Mouse (Mus musculus) forebrain, embryonic 15.5 days (tissue): ENCODE measurements at regions not wholly inside any gene's neighbourhood (a gene's known extent, or its start where the extent isn't known, plus 50 kb on each side); places are given as distances from the start of the nearest gene placed in this dataset.
"Not testable (repeated sequence)": the region's sequence is repeated elsewhere in the genome, so short reads cannot be mapped to it uniquely, and the experiment has no call there.

Experiments used
- ATAC-seq: fragments of 200-750 bp; cut with Nextera tagmentation; replicated peaks from 2 replicates; pipeline ENCODE4 v1.8.0; 2017; ENCODE audit warnings: mild to moderate bottlenecking, moderate TSS enrichment, moderate library complexity
- H3K27ac ChIP-seq: fragments of 300-500 bp; sonication (generic); replicated peaks from 2 replicates; pipeline ENCODE4 v1.5.1; 2015; ENCODE audit warnings: mild to moderate bottlenecking, inconsistent platforms
- H3K27me3 ChIP-seq: fragments of 300-500 bp; sonication (generic); 2 replicates; pipeline ENCODE4 v1.6.1; 2015; ENCODE audit warnings: inconsistent platforms
- H3K36me3 ChIP-seq: fragments of 300-500 bp; sonication (generic); 2 replicates; pipeline ENCODE4 v1.6.1; 2015; ENCODE audit warnings: mild to moderate bottlenecking, inconsistent platforms
- H3K4me1 ChIP-seq: fragments of 300-500 bp; sonication (generic); 2 replicates; pipeline ENCODE4 v1.6.1; 2015; ENCODE audit warnings: inconsistent platforms
- H3K4me2 ChIP-seq: fragments of 300-500 bp; sonication (generic); replicated peaks from 2 replicates; pipeline ENCODE4 v1.6.1; 2015; ENCODE audit warnings: mild to moderate bottlenecking, inconsistent platforms
- H3K4me3 ChIP-seq: fragments of 300-500 bp; sonication (generic); 2 replicates; pipeline ENCODE4 v1.5.1; 2015; ENCODE audit warnings: mild to moderate bottlenecking, inconsistent platforms
- H3K9ac ChIP-seq: fragments of 300-500 bp; sonication (generic); replicated peaks from 2 replicates; pipeline ENCODE4 v1.6.1; 2015; ENCODE audit warnings: mild to moderate bottlenecking, inconsistent platforms
- H3K9me3 ChIP-seq: fragments of 300-500 bp; sonication (generic); 2 replicates; pipeline ENCODE4 v1.6.1; 2016; ENCODE audit warnings: inconsistent platforms
- WGBS: fragments of 180-500 bp; shearing (Covaris S2); methylation state at CpG from one replicate; pipeline ENCODE4 v1.1.7; 2015; ENCODE audit warnings: mixed read lengths; 5-methylcytosine and 5-hydroxymethylcytosine counted together

DNA sequence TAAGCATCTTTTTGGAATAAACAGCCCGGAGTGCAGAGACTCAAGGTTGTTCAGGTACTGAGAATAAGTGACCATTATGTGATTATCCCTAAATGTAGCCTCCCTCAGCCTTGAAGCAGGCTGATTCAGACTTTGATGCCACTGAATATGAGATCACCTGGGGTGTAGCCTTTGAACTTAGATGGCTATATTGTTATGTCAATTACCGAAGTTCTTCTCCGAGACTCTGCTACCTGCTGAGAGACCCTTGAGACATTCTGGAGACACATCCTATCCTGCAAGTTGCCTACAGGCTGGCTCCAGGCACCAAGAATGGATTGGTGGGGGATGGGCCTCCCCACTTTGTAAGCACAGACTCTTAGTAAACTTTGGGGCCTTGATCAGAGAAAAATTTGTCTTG is 85.9 kb upstream of the Thsd7a start:
- 43% methylated on average over 3 of the region's 3 CpGs for WGBS
- H3K27ac ChIP-seq, ATAC-seq, H3K4me2 ChIP-seq, H3K4me1 ChIP-seq, H3K9me3 ChIP-seq, H3K4me3 ChIP-seq, H3K27me3 ChIP-seq, H3K36me3 ChIP-seq, H3K9ac ChIP-seq: not testable (repeated sequence)

DNA sequence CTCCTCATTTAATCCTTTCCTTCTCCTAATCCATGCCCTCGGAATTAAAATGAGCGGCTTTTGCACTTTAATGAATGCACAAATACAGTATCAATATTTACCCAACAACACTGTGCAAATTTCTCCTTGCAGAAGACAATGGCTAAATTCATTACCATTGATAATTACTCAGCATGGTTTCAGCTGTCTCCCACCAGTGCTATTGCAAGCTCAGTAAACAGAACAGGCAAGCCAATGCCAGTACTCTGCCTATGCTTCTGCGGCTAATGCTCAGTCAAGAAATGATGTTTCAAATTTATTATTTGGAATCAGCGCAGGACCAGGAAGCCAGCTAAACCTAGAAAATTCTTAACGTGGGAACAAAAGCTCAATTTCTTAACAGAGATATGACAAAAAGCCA is 84.1 kb upstream of the Thsd7a start:
- Histone ChIP-seq H3K9ac (no peak overlapping the region), H3K4me3 (no peak overlapping the region), H3K4me1 (peaks cover 5% of the 10 kb centered on the region; the same call in 1 of the 2 replicates), H3K27me3 (no peaks in the 10 kb centered on the region), H3K4me2 (no peak overlapping the region), H3K27ac (no peak overlapping the region), H3K9me3 (no peaks in the 10 kb centered on the region), H3K36me3 (no peaks in the 10 kb centered on the region)
- ATAC-seq, result peak; percentile 64; the same call in 1 of the 2 replicates
- 12% methylated on average over 5 of the region's 5 CpGs for whole genome bisulfite sequencing

DNA sequence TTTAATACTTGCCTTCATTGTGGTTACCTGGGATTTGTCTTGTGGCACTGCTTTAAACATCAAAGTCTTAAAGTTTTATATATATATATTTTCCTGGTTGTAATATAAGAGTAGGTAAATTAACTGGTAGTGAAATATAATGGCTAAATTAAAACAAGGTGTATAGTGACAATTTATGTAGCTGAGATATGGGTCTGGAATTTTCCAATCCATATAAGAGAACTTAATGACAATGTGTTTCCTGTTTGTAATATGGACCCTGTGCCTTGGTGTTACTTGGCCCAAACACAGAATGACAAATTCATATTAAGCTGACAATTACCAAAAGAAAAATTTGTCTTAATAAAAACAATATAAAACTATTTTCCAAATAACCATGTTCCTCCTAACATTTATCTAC is 82.7 kb upstream of the Thsd7a start:
- H3K4me3 ChIP-seq, result no peak overlapping the region
- no peaks in the 10 kb centered on the region for H3K36me3 ChIP-seq
- no peaks in the 10 kb centered on the region for H3K27me3 ChIP-seq
- no peak overlapping the region for H3K4me2 ChIP-seq
- H3K27ac ChIP-seq, result no peak overlapping the region
- peaks cover 5% of the 10 kb centered on the region; the same call in 1 of the 2 replicates for H3K4me1 ChIP-seq
- no peak overlapping the region for H3K9ac ChIP-seq
- H3K9me3 ChIP-seq, result no peaks in the 10 kb centered on the region
- no peak for ATAC-seq

DNA sequence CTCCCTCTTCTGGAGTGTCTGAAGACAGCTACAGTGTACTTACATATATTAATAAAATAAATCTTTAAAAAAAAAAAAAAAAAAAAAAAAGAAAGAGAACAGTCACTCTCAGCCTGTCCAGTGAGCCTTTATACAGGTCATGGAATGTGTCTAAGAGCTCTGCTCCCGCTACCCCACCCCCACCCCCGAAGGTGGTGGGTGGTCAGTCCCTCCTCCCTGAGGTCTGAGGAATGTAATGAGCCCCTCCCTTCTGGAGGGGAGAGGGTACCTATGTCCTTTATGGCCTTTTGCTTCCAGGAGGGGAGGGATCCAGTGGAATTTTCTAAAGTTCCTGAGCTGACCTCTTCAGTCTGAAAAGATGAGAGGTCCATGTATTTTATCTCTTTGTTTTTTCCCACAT is 82.3 kb upstream of the Thsd7a start:
- no peaks in the 10 kb centered on the region for H3K36me3 ChIP-seq
- no peak for ATAC-seq
- WGBS, result 73% methylated on average over 2 of the region's 2 CpGs
- no peaks in the 10 kb centered on the region for H3K27me3 ChIP-seq
- peaks cover 5% of the 10 kb centered on the region; the same call in 1 of the 2 replicates for H3K4me1 ChIP-seq
- H3K9ac ChIP-seq, result no peak overlapping the region
- no peak overlapping the region for H3K27ac ChIP-seq
- no peaks in the 10 kb centered on the region for H3K9me3 ChIP-seq
- no peak overlapping the region for H3K4me3 ChIP-seq
- no peak overlapping the region for H3K4me2 ChIP-seq

DNA sequence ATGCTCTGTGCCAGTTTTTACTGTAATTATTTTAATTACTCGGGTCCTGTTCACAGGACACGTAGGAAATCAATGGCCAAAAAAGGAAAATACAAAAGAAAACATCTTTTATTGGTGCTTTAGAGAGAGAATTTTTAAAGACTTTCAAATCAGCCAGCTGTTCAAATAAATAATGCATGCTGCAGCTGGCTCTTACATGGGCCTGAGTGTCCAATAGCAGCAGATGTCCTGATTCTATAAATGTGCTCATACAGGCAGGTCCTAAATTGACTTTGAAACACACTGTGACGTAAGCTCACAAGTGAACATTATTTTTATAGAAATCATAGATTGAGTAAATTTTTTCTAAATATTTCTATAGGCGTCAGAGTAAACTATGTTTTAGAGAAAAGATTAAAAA is 78.5 kb upstream of the Thsd7a start:
- no peaks in the 10 kb centered on the region for H3K27me3 ChIP-seq
- no peaks in the 10 kb centered on the region for H3K9me3 ChIP-seq
- H3K4me3 ChIP-seq, result no peak overlapping the region
- WGBS, result 52% methylated on average over 4 of the region's 4 CpGs
- no peak overlapping the region for H3K9ac ChIP-seq
- no peak overlapping the region for H3K4me2 ChIP-seq
- H3K4me1 ChIP-seq, result no peaks in the 10 kb centered on the region
- ATAC-seq, result peak; percentile 63; the same call in 1 of the 2 replicates
- H3K36me3 ChIP-seq, result no peaks in the 10 kb centered on the region
- no peak overlapping the region for H3K27ac ChIP-seq

DNA sequence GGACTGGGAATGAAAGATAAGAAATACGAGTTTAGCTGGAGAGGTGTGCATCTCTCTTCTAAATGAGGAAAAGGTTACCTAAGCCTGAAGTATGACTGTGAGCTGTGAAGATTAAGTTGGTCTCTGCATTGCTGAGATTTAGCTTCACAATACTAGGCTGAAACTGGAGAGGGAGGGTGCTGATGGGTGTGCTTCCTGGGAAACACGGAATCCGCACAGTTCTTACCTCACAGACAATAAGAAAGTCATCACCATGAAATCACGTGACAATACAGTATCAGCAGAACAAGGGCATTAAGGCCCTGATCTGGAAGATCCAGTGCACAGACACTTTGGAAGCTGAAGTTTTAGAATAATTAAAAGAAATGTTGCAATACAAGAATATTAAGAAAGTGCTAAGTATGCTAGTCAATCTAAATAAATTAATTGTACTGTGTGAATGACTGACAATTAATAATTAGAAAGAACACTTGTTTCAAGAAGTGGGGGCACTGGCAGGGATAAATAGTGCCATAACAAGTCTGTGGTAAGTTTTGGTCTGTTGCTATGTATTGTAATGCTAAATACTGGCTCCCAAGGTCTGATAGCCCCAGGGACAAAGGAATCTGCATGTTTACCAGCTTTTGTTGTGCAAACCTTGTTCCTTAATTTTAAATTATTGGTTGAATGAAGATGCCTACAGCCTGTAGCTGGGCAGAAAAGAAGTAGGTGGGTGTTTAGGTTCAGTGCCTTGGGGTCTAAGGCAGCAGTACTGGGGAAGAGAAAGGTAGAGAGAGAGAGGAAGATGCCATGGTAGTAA is 66.0 kb upstream of the Thsd7a start:
- Histone ChIP-seq H3K9me3 (no peaks in the 10 kb centered on the region), H3K4me2 (no peak overlapping the region), H3K4me1 (no peaks in the 10 kb centered on the region), H3K27me3 (no peaks in the 10 kb centered on the region), H3K27ac (no peak overlapping the region), H3K4me3 (no peak overlapping the region), H3K9ac (no peak overlapping the region), H3K36me3 (no peaks in the 10 kb centered on the region)
- 49% methylated on average over 4 of the region's 4 CpGs for WGBS
- no peak for ATAC-seq

DNA sequence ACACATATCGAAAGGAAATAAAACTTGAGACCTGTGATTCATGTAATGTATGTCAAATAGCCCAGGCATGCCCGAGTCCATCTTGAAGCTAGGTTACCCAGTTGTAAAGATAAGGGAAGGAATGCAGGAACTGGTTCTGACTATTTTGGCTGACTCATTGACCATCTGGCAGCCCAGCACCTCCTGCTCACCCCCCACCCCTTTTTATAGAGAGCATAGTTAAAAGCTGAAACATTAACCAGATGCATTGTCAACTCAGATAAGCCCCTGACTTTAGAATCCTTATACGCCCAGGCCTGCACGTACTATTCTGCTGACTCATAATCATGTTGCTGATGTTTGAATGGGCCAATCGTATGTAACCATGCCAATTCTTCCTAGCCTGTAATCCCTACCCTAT is 64.6 kb upstream of the Thsd7a start:
- not testable (repeated sequence) for ATAC-seq, H3K9ac ChIP-seq, H3K4me1 ChIP-seq, H3K9me3 ChIP-seq, H3K4me2 ChIP-seq, H3K27ac ChIP-seq, H3K36me3 ChIP-seq, H3K4me3 ChIP-seq, H3K27me3 ChIP-seq
- 85% methylated on average over 5 of the region's 5 CpGs for WGBS

DNA sequence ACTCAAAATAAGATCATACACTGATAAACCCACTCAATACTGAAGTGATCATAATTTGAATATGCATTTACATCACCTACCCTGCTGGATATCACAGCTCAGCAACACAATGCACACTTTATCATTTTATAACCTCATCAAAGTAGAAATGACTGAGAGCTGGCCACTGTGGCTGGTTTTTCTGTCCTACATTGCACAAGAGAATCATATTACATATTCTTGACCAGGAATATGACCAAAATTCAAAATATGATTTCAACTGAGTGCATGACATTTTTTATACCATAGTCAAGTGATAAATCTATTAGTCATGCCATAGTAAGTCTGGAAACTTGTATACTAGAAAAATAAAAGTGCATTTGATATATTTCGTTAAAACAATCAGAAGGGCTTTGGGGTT is 63.3 kb upstream of the Thsd7a start:
- Histone ChIP-seq H3K27me3 (no peaks in the 10 kb centered on the region), H3K4me2 (no peak overlapping the region), H3K9me3 (no peaks in the 10 kb centered on the region), H3K27ac (no peak overlapping the region), H3K36me3 (no peaks in the 10 kb centered on the region), H3K4me1 (no peaks in the 10 kb centered on the region), H3K4me3 (no peak overlapping the region), H3K9ac (no peak overlapping the region)
- no peak for ATAC-seq
- WGBS, result 95% methylated on average over 1 of the region's 1 CpGs

DNA sequence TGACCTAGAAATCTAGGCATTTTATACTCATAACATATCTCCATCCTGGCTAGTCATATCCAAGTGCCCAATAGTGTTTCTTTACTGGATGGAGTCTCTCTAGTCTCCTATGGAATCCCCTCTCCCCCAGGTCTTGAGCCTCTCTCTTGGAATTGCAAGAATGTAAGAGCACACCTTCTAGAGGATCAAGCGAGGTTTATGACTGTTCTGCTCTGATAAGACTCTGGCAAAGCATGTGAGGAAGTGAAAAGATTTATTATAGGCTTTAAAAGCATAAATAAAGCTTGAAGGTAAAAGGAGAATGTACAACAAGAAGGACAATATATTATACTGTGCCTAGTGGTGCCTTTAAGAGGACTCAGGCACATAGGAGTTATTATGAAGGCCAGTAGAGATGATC is 62.8 kb upstream of the Thsd7a start:
- no peaks in the 10 kb centered on the region for H3K27me3 ChIP-seq
- no peak overlapping the region for H3K9ac ChIP-seq
- H3K4me3 ChIP-seq, result no peak overlapping the region
- no peak overlapping the region for H3K27ac ChIP-seq
- H3K36me3 ChIP-seq, result no peaks in the 10 kb centered on the region
- no peaks in the 10 kb centered on the region for H3K4me1 ChIP-seq
- ATAC-seq, result no peak
- 76% methylated on average over 1 of the region's 1 CpGs for WGBS
- H3K9me3 ChIP-seq, result no peaks in the 10 kb centered on the region
- H3K4me2 ChIP-seq, result no peak overlapping the region

DNA sequence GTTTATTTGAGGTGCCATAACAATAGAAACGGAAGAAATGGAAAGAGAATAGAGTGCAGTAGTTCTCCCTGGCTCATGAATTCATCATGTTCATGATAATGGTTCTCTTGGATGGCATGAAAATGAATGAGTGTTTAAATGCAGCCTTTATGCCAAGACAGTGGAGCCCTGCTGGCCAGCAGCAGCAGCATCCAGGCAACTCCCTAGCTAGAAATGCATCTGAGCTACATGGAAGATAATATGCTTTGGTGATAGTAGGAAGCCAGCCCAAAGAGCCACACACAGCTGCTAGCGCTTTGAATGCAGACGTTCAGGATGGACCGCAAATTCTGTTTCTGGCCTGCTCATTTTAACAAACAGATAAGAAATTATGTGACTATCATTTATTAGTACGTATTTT is 60.4 kb upstream of the Thsd7a start:
- Histone ChIP-seq H3K9ac (no peak overlapping the region), H3K36me3 (no peaks in the 10 kb centered on the region), H3K9me3 (no peaks in the 10 kb centered on the region), H3K27me3 (no peaks in the 10 kb centered on the region), H3K4me3 (no peak overlapping the region), H3K27ac (no peak overlapping the region), H3K4me1 (no peaks in the 10 kb centered on the region), H3K4me2 (no peak overlapping the region)
- ATAC-seq, result peak; percentile 29
- 74% methylated on average over 5 of the region's 5 CpGs for WGBS
